Mouse (Mus musculus): ENCODE data around the gene Ufc1.

DNA sequence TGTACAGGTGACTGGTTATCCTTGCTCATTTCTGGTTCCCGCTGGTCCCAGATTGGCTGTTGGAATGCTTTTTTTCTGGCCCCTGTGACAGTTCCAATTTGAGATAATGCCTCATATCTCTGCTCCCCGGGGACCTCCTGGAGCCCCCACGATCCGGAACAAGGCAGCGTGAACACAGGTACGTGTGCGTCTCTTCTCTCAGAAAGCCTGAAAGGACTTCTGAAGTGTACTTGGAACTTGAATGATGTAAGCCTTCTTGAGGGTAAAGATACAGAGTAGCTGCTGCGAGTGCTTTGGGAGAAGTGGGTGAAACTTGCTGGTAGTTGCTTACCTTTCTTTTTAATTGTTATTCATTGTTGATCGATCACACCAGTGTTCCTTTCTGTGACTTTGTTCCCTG lies 23.6 kb downstream of the Ufc1 start:
- no peak for TF ChIP-seq CTCF (IDR thresholded peaks at IDR 0.05; ENCODE audit: extremely low read depth, insufficient read depth, insufficient read length, insufficient replicate concordance)
- TF ChIP-seq POLR2A (IDR thresholded peaks at IDR 0.05; ENCODE audit: low read depth, low read length): no peak

Measured in spleen, adult 2 months (tissue).